Mouse (Mus musculus) adrenal gland, postnatal 36 days (tissue): Measurements from ENCODE around the gene Cyp20a1. TPM values are rescaled to one million over a fixed set of nuclear protein-coding genes. Genes with fewer than 3 reads are reported as not detected.

Experiments used
- total RNA-seq, 2 experiments: library from RNA; stranded (reverse); gene quantifications; 2 replicates each; pipeline ENCODE4 v1.2.3; 2021

Gene Cyp20a1
- total RNA-seq, 2 experiments from 2014 or later: 26.9 to 29.4 TPM

Other genes with a start within 250 kb of the Cyp20a1 start
- gene Carf, start 245.1 kb upstream of the Cyp20a1 start, total RNA-seq: 10 to 100 TPM in 1 of 2 experiments, 1 to 10 TPM in 1; 9.6 to 14.8 TPM
- gene Wdr12, start 244.7 kb upstream of the Cyp20a1 start, total RNA-seq: 10 to 100 TPM; 15.4 to 20.3 TPM
- gene Nbeal1, start 162.7 kb upstream of the Cyp20a1 start, total RNA-seq: 10 to 100 TPM; 67.2 to 69.3 TPM
- gene Abi2, start 66.3 kb downstream of the Cyp20a1 start, total RNA-seq: 10 to 100 TPM; 37.6 to 38.3 TPM
- 100 to 1,000 TPM; 104 to 457 TPM for gene Raph1, start 223.8 kb downstream of the Cyp20a1 start, total RNA-seq